Mouse (Mus musculus): ENCODE measurements around the gene Themis3. TPM values are rescaled to one million over a fixed set of nuclear protein-coding genes. Genes with fewer than 3 reads are reported as not detected.

Themis3 gene
- total and polyA plus RNA-seq, 2 experiments from 2014 or later, result 0.10 TPM; not detected in 1

- peak overlapping the region; percentile 27; the same call in 1 of the 2 replicates for H3K27ac ChIP-seq
- H3K9me3 ChIP-seq (ENCODE audit: low read length), result no peaks in the 10 kb centered on the region
- H3K4me1 ChIP-seq (ENCODE audit: insufficient read depth, low read length), result no peaks in the 10 kb centered on the region; the same call in 1 of the 2 replicates
- ATAC-seq (peak; percentile 58), DNase-seq (ENCODE audit: low spot score) (peak; percentile 51)
- no peak for TF ChIP-seq CTCF (IDR thresholded peaks at IDR 0.05; ENCODE audit: low read depth)
- no peak overlapping the region for H3K4me3 ChIP-seq (ENCODE audit: low read length)
- 36% methylated on average over 10 of the region's 10 CpGs for WGBS
- 0 out of 2 replicates have a peak, but pooled peaks cover 7% of the 10 kb centered on the region for H3K36me3 ChIP-seq (ENCODE audit: insufficient read depth, low read length)
- no peaks in the 10 kb centered on the region for H3K27me3 ChIP-seq (ENCODE audit: insufficient read depth, low read length)
- no peak overlapping the region for H3K9ac ChIP-seq (replicated peaks; ENCODE audit: low read length)
- 0 out of 2 replicates have a peak overlapping the region, but pooled peaks have one; percentile 7 for H3K4me2 ChIP-seq (ENCODE audit: low read depth, low read length)
Measured at GRCm38 (mm10) chr17:66510221-66510683, 84.2 kb downstream of the Themis3 start.

- Histone ChIP-seq H3K27ac (no peak overlapping the region), H3K4me1 (ENCODE audit: insufficient read depth, low read length) (no peaks in the 10 kb centered on the region; the same call in 1 of the 2 replicates), H3K4me3 (ENCODE audit: low read length) (no peak overlapping the region), H3K9me3 (ENCODE audit: low read length) (no peaks in the 10 kb centered on the region), H3K9ac (replicated peaks; ENCODE audit: low read length) (no peak overlapping the region), H3K4me2 (ENCODE audit: low read depth, low read length) (no peak overlapping the region), H3K27me3 (ENCODE audit: insufficient read depth, low read length) (no peaks in the 10 kb centered on the region), H3K36me3 (ENCODE audit: insufficient read depth, low read length) (0 out of 2 replicates have a peak, but pooled peaks cover 16% of the 10 kb centered on the region)
- DNase-seq (ENCODE audit: low spot score) (no peak), ATAC-seq (no peak)
- TF ChIP-seq CTCF (IDR thresholded peaks at IDR 0.05; ENCODE audit: low read depth), result no peak
- 84% methylated on average over 9 of the region's 9 CpGs for WGBS
Measured at GRCm38 (mm10) chr17:66507049-66507954, 87.1 kb downstream of the Themis3 start.

GRCm38 (mm10) chr17:66504964-66505363 lies 89.5 kb downstream of the Themis3 start:
- Histone ChIP-seq H3K4me2 (ENCODE audit: low read depth, low read length) (no peak overlapping the region), H3K4me1 (ENCODE audit: insufficient read depth, low read length) (no peaks in the 10 kb centered on the region; the same call in 1 of the 2 replicates), H3K27ac (no peak overlapping the region), H3K4me3 (ENCODE audit: low read length) (no peak overlapping the region), H3K27me3 (ENCODE audit: insufficient read depth, low read length) (no peaks in the 10 kb centered on the region), H3K9me3 (ENCODE audit: low read length) (no peaks in the 10 kb centered on the region), H3K36me3 (ENCODE audit: insufficient read depth, low read length) (peaks cover 20% of the 10 kb centered on the region), H3K9ac (replicated peaks; ENCODE audit: low read length) (no peak overlapping the region)
- WGBS, result 59% methylated on average over 8 of the region's 8 CpGs
- DNase-seq (ENCODE audit: low spot score) (no peak), ATAC-seq (no peak)
- TF ChIP-seq CTCF (IDR thresholded peaks at IDR 0.05; ENCODE audit: low read depth), result no peak

Other genes starting within 250 kb of the Themis3 start
- 27.0 and 29.1 TPM in 2 replicates for gene Mtcl1, start 144.9 kb downstream of the Themis3 start, total RNA-seq (2014; rRNA removed)
- 13.8 and 14.7 TPM in 2 replicates for gene Mtcl1, start 144.9 kb downstream of the Themis3 start, polyA plus RNA-seq (2015; fragmentation: Nextera tagmentation; extraction: Ambion mirVana)
- 67.0 and 69.3 TPM in 2 replicates for gene Rab12, start 74.9 kb downstream of the Themis3 start, total RNA-seq (2014; rRNA removed)
- 86.6 and 88.6 TPM in 2 replicates for gene Rab12, start 74.9 kb downstream of the Themis3 start, polyA plus RNA-seq (2015; fragmentation: Nextera tagmentation; extraction: Ambion mirVana)

All from hindbrain, postnatal 0 days (tissue).